Mouse (Mus musculus): ENCODE data around the gene Ppp1r12a.

Ppp1r12a gene

DNA sequence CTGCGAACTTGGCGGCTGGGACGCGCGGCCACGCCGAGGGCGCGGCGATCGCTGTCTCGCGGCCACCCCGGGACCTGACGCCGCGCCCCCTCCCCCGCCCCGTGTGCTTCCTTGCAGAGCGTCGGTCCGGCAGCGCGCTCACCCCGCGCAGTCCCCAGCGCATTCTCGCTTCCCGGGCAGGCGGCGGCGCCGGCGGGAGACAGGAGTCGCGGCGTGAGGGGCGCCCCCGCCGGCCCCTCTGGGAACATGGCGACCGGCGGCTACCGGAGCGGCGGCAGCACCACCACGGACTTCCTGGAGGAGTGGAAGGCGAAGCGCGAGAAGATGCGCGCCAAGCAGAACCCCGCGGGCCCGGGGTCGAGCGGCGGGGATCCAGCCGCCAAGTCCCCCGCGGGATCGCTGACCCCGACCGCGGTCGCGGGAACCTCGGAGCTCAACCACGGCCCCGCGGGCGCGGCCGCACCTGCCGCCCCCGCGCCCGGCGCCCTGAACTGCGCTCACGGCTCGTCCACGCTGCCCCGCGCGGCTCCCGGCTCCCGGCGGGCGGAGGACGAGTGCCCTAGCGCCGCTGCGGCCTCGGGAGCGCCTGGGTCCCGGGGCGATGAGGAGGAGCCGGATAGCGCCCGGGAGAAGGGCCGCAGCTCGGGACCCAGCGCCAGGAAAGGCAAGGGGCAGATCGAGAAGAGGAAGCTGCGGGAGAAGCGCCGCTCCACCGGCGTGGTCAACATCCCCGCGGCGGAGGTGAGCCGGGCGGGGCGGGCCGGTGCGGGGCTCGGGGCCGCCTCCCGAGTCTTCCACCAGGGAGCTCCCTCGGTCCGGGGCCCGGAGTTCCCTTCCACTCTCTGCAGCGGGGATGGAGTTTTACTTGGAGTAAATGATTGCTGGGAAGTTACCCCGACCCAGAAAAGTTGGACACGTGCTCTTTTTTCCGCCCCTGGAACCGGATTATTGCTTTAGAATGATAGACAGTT, 170.9 kb downstream of the Ppp1r12a start:
- DNase-seq (ENCODE audit: low read depth in 1 of 2, low spot score in 2 of 2) = no peak

DNA sequence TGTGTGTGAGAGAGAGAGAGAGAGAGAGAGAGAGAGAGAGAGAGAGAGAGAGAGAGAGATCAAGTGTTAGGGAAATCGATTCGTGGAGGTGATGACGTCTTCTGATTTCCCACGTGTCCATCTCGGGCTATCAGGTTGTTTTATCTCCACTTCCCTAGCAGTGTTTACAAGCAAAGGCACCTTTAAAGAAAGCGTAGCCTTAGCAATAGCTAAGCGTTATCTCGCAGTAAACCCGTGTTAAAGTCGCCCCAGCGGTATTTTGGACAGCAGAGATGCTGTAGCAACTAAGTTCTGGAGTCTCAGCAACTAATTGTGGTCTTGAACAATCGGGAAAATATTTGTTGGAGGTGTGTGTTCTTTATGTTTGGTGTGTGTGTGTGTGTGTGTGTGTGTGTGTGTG, 171.6 kb downstream of the Ppp1r12a start:
- DNase-seq (ENCODE audit: low read depth in 1 of 2, low spot score in 2 of 2) = no peak
